Mouse (Mus musculus) small intestine, adult 2 months (tissue): Measurements from ENCODE around the gene Kbtbd4. TPM values are rescaled to one million over a fixed set of nuclear protein-coding genes. Genes with fewer than 3 reads are reported as not detected.
A peak's percentile ranks its signal among the peaks of the same experiment; 100 is the strongest.

ENCODE experiments used
- H3K27ac ChIP-seq: fragments of 200-500 bp; 2 replicates; pipeline ENCODE4 v1.5.1; 2012; ENCODE audit warnings: low read depth, low read length, control low read depth, inconsistent platforms; ENCODE audit not compliant: insufficient read depth
- H3K27me3 ChIP-seq: fragments of 200-500 bp; 2 replicates; pipeline ENCODE4 v1.6.1; 2012; ENCODE audit warnings: mild to moderate bottlenecking, moderate library complexity, low read length, inconsistent platforms; ENCODE audit not compliant: control insufficient read depth, insufficient read depth
- H3K36me3 ChIP-seq: fragments of 200-500 bp; 2 replicates; pipeline ENCODE4 v1.6.1; 2012; ENCODE audit warnings: mild to moderate bottlenecking, low read length, control low read depth, inconsistent platforms; ENCODE audit not compliant: control insufficient read depth, insufficient read depth
- H3K4me1 ChIP-seq: fragments of 200-500 bp; 2 replicates; pipeline ENCODE4 v1.6.1; 2012; ENCODE audit warnings: low read length, inconsistent platforms, mixed read lengths; ENCODE audit not compliant: control insufficient read depth, insufficient read depth, insufficient read length
- H3K4me3 ChIP-seq: fragments of 200-500 bp; 2 replicates; pipeline ENCODE4 v1.5.1; 2012; ENCODE audit warnings: low read depth, mild to moderate bottlenecking, control low read depth, inconsistent platforms, low read length, moderate library complexity
- CTCF ChIP-seq: fragments of 200-500 bp; IDR thresholded peaks from 2 replicates; pipeline ENCODE4 v1.5.1; 2012; ENCODE audit warnings: low read depth, mild to moderate bottlenecking, control low read depth, inconsistent platforms, low read length, moderate library complexity, mixed read lengths; ENCODE audit not compliant: insufficient replicate concordance, insufficient read length; ENCODE audit errors: extremely low read depth
- POLR2A ChIP-seq: fragments of 200-500 bp; IDR thresholded peaks from 2 replicates; pipeline ENCODE4 v1.6.1; 2012; ENCODE audit warnings: low read depth, mild to moderate bottlenecking, control low read depth, inconsistent platforms, low read length, moderate library complexity
- WGBS: fragments of 180-500 bp; shearing (Covaris S2); methylation state at CpG from one replicate; pipeline ENCODE4 v1.1.7; 2018; 5-methylcytosine and 5-hydroxymethylcytosine counted together
- polyA plus RNA-seq: library from polyadenylated mRNA; depleted of rRNA; stranded (reverse); fragments of >200 nt; gene quantifications from 2 replicates; pipeline ENCODE4 v1.2.3, GENCODE M21; 2012

Gene Kbtbd4
- polyA plus RNA-seq, 1 experiment, result 9.6 TPM

- no peak overlapping the region for H3K4me3 ChIP-seq
- no peaks in the 10 kb centered on the region for H3K27me3 ChIP-seq
- no peak overlapping the region for H3K27ac ChIP-seq
- no peaks in the 10 kb centered on the region for H3K36me3 ChIP-seq
- peaks cover 2% of the 10 kb centered on the region; the same call in 1 of the 2 replicates for H3K4me1 ChIP-seq
- 43% methylated on average over 2 of the region's 2 CpGs for WGBS
- no peak for TF ChIP-seq POLR2A
- TF ChIP-seq CTCF, result no peak
Observed at GRCm38 (mm10) chr2:90875239-90875638, 29.3 kb upstream of the Kbtbd4 start.

DNA sequence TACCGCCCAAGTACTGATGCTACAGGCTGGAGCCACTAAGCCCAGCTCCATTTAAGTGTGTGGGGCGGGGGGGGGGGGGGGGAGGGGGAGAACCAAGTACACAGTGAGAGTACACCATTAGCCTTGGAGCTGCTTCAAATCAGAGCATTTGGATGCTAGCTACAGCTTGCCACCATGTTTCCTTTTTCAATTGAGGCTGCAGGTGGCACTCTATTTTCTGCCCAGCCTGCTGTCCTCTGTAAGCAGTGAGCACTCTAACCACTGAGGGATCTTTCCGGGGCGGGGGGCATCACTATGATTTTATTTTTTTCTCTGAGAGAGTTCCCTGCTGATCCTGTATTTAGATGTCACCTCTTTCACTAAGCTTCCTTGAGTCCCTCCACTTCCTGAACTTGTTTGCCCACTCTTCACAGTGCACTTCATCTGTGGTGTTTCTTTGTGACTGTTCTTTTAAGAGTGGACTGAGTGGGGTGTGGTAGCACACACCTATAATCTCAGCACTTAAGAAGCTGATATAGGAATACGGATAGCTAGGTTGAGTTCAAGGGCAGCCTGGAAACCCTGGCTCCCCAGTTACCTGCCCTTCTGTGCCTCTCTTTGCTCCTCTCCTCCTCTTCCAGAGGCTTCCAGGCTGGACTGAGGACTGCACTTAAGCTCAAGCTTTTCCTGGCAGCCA lies 26.8 kb upstream of the Kbtbd4 start:
- Histone ChIP-seq H3K4me3 (no peak overlapping the region), H3K36me3 (no peaks in the 10 kb centered on the region), H3K4me1 (peaks cover 2% of the 10 kb centered on the region; the same call in 1 of the 2 replicates), H3K27ac (no peak overlapping the region), H3K27me3 (no peaks in the 10 kb centered on the region)
- WGBS, result 48% methylated on average over 5 of the region's 5 CpGs
- no peak for TF ChIP-seq POLR2A
- no peak for TF ChIP-seq CTCF

- H3K27me3 ChIP-seq, result peaks cover under 1% of the 10 kb centered on the region; the same call in 1 of the 2 replicates
- no peak overlapping the region for H3K27ac ChIP-seq
- no peak overlapping the region for H3K4me3 ChIP-seq
- no peaks in the 10 kb centered on the region for H3K36me3 ChIP-seq
- peaks cover 2% of the 10 kb centered on the region; the same call in 1 of the 2 replicates for H3K4me1 ChIP-seq
- TF ChIP-seq CTCF (no peak), POLR2A (no peak)
Observed at GRCm38 (mm10) chr2:90879419-90879818, 25.1 kb upstream of the Kbtbd4 start.

- no peak overlapping the region for H3K27ac ChIP-seq
- peaks cover 9% of the 10 kb centered on the region for H3K27me3 ChIP-seq
- no peak for TF ChIP-seq CTCF
- peaks cover 2% of the 10 kb centered on the region; the same call in 1 of the 2 replicates for H3K4me1 ChIP-seq
- H3K4me3 ChIP-seq, result no peak overlapping the region
- 49% methylated on average over 6 of the region's 6 CpGs for WGBS
- H3K36me3 ChIP-seq, result no peaks in the 10 kb centered on the region
Observed at GRCm38 (mm10) chr2:90880144-90880785, 24.3 kb upstream of the Kbtbd4 start.

DNA sequence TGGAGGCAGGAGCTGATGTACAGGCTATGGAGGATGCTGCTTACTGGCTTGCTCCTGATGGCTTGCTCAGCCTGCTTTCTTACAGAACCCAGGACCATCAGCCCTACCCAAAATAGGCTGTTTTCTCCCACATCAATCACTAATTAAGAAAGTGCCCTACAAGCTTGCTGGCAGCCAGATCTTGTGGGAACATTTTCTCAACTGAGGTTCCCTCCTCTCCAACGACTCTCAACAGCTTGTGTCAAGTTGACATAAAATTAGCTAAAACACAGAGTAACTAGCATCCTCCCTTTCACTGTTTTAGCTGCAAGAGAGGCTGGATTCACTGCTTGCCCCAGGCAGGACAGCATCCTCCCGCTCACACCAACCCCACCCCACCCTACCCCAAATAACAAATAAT lies 22.7 kb upstream of the Kbtbd4 start:
- WGBS, result 75% methylated on average over 2 of the region's 2 CpGs
- no peak for TF ChIP-seq CTCF
- TF ChIP-seq POLR2A, result no peak
- peaks cover 6% of the 10 kb centered on the region for H3K4me1 ChIP-seq
- H3K27ac ChIP-seq, result no peak overlapping the region
- no peak overlapping the region for H3K4me3 ChIP-seq
- peaks cover 25% of the 10 kb centered on the region for H3K27me3 ChIP-seq
- no peaks in the 10 kb centered on the region for H3K36me3 ChIP-seq

- Histone ChIP-seq H3K4me3 (peak within 1 kb of the TSS; percentile 13), H3K36me3 (no peaks in the 10 kb centered on the region), H3K27ac (no peak within 1 kb of the TSS), H3K27me3 (peaks cover 45% of the 10 kb centered on the region), H3K4me1 (peaks cover 13% of the 10 kb centered on the region)
- WGBS, result 5% methylated on average over 44 of the region's 45 CpGs
- TF ChIP-seq CTCF, result no peak
- TF ChIP-seq POLR2A, result no peak
Observed at GRCm38 (mm10) chr2:90885218-90886041, 19.1 kb upstream of the Kbtbd4 start, which contains the start of gene C1qtnf4. TSS of gene C1qtnf4 (plus strand) at chr2:90885860.

- Histone ChIP-seq H3K27ac (no peak overlapping the region), H3K4me3 (no peak overlapping the region), H3K4me1 (peaks cover 13% of the 10 kb centered on the region), H3K27me3 (peaks cover 45% of the 10 kb centered on the region), H3K36me3 (no peaks in the 10 kb centered on the region)
- WGBS, result 48% methylated on average over 6 of the region's 6 CpGs
- TF ChIP-seq POLR2A (no peak), CTCF (no peak)
Observed at GRCm38 (mm10) chr2:90886436-90886835, 18.1 kb upstream of the Kbtbd4 start.
